In the genomic region with DNA sequence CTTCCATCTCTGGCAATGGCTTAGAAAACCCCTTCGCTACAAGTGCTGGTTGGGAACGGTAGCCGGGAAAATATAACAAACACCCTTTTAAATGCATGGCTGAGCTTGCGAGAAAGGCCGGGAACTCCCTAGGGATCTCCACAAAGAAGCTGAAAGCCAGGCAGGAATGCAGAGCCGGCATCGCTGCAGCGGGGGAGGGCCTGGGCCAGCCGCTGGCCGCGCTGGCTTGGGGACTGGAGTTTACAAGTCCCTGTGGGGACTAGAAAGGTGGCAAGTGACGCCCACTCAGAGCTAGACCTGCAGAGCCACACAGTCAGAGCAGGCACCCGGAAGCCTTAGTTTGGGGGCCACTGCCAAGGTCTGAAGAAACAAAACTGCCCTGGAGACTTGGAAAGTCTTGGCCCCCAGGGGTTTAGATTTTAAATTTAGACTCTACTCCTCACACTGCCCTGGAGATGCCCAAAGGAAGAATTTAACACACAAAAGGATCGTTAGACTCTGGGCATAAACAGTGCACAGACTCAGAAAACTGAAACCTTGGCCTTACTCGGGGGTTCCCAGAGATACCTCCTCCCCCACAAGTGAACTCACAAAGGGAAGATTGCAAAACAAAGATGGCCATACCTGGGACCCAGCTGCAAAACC, we compare ENCODE assay signal across 8 mouse cellular contexts. TPM values are rescaled to one million over a fixed set of nuclear protein-coding genes. Genes with fewer than 3 reads are reported as not detected.
DNase-seq lines count a peak whose midpoint lies in the region; ATAC-seq lines count a peak whose summit lies in the region.

No protein-coding gene starts in this region.

- WGBS in heart, embryonic 13.5 days: 10% methylated on average over 15 of the region's 15 CpGs
- 2% methylated on average over 15 of the region's 15 CpGs for WGBS in kidney, embryonic 14.5 days
- WGBS in midbrain, embryonic 14.5 days: under 1% methylated on average over 15 of the region's 15 CpGs

- no peak for ATAC-seq in heart, embryonic 13.5 days (ENCODE audit: extremely low read depth, insufficient number of reproducible peaks, low FRiP score, low TSS enrichment)
- ATAC-seq in kidney, embryonic 14.5 days (ENCODE audit: low FRiP score, low TSS enrichment): peak; percentile 80
- peak; percentile 63 for ATAC-seq in midbrain, embryonic 14.5 days (ENCODE audit: low FRiP score, low TSS enrichment)

- peak overlapping the region; percentile 87 for H3K27ac ChIP-seq in heart, embryonic 13.5 days (replicated peaks)
- H3K27ac ChIP-seq in kidney, embryonic 14.5 days (ENCODE audit: low read depth, low read length): peak overlapping the region; percentile 92
- H3K27ac ChIP-seq in midbrain, embryonic 14.5 days (replicated peaks; ENCODE audit: low read depth, low read length): peak overlapping the region; percentile 89

- H3K9ac ChIP-seq in heart, embryonic 13.5 days: peak overlapping the region; percentile 71
- H3K9ac ChIP-seq in kidney, embryonic 14.5 days (ENCODE audit: low read depth, low read length): 0 out of 2 replicates have a peak overlapping the region, but pooled peaks have one; percentile 23
- H3K9ac ChIP-seq in midbrain, embryonic 14.5 days (replicated peaks; ENCODE audit: low read length): peak overlapping the region; percentile 30; the same call in 1 of the 2 replicates

- H3K4me3 ChIP-seq in heart, embryonic 13.5 days: no peak overlapping the region
- no peak overlapping the region for H3K4me3 ChIP-seq in kidney, embryonic 14.5 days (ENCODE audit: low read length)
- H3K4me3 ChIP-seq in midbrain, embryonic 14.5 days (replicated peaks; ENCODE audit: low read depth, low read length): no peak overlapping the region

- peaks cover 29% of the 10 kb centered on the region for H3K4me1 ChIP-seq in heart, embryonic 13.5 days
- peaks cover 25% of the 10 kb centered on the region for H3K4me1 ChIP-seq in kidney, embryonic 14.5 days (ENCODE audit: control insufficient read depth, insufficient read depth, low read length)
- peaks cover 17% of the 10 kb centered on the region for H3K4me1 ChIP-seq in midbrain, embryonic 14.5 days (ENCODE audit: control insufficient read depth, insufficient read depth, low read length)

- peak; percentile 43 for DNase-seq in layer of hippocampus, adult 11-12 months (ENCODE audit: low spot score)
- no peak for DNase-seq in layer of hippocampus, adult 8-10 months (ENCODE audit: low spot score in 2 of 2)
- DNase-seq in embryo, embryonic 9.5 days (ENCODE audit: extremely low spot score): peak; percentile 86
- DNase-seq in midbrain, embryonic 14.5 days: peak; percentile 90
- DNase-seq in urinary bladder, postnatal 10 days (ENCODE audit: low spot score): no peak
- no peak for DNase-seq in frontal cortex, postnatal 14 days (ENCODE audit: low spot score in 2 of 2)

- no peaks in the 10 kb centered on the region for H3K9me3 ChIP-seq in heart, embryonic 13.5 days
- peaks cover 7% of the 10 kb centered on the region for H3K9me3 ChIP-seq in kidney, embryonic 14.5 days (ENCODE audit: control insufficient read depth, low read length)
- no peaks in the 10 kb centered on the region for H3K9me3 ChIP-seq in midbrain, embryonic 14.5 days (ENCODE audit: control insufficient read depth, low read length)

- no peaks in the 10 kb centered on the region for H3K27me3 ChIP-seq in heart, embryonic 13.5 days (replicated peaks)
- no peaks in the 10 kb centered on the region for H3K27me3 ChIP-seq in kidney, embryonic 14.5 days (ENCODE audit: control insufficient read depth, insufficient read depth, low read length)
- no peaks in the 10 kb centered on the region for H3K27me3 ChIP-seq in midbrain, embryonic 14.5 days (ENCODE audit: control insufficient read depth, insufficient read depth, low read length)

- H3K4me2 ChIP-seq in heart, embryonic 13.5 days: peak overlapping the region; percentile 48
- no peak overlapping the region for H3K4me2 ChIP-seq in kidney, embryonic 14.5 days (replicated peaks; ENCODE audit: low read depth, low read length)
- H3K4me2 ChIP-seq in midbrain, embryonic 14.5 days (ENCODE audit: low read length): peak overlapping the region; percentile 41

- no peaks in the 10 kb centered on the region for H3K36me3 ChIP-seq in heart, embryonic 13.5 days
- H3K36me3 ChIP-seq in kidney, embryonic 14.5 days (ENCODE audit: control insufficient read depth, insufficient read depth, low read length): no peaks in the 10 kb centered on the region
- H3K36me3 ChIP-seq in midbrain, embryonic 14.5 days (ENCODE audit: control insufficient read depth, insufficient read depth, low read length): no peaks in the 10 kb centered on the region

RNA-seq across cellular contexts. Expression of gene 1700001O22Rik, which starts 59.4 kb away (rescaled TPM):
- total RNA-seq in layer of hippocampus, adult 8-10 months (2022): 10 to 100 TPM in 1 of 4 experiments, 1 to 10 TPM in 3; 6.1 to 12.4 (median 7.1) TPM
- 1.7 and 2.1 TPM in 2 replicates for polyA plus RNA-seq in heart, embryonic 13.5 days (2015; fragmentation: Nextera tagmentation; extraction: Ambion mirVana)
- polyA plus RNA-seq in kidney, embryonic 14.5 days (2014; fragmentation: Nextera tagmentation; extraction: Ambion mirVana): 3.8 and 4.2 TPM in 2 replicates
- polyA plus RNA-seq in midbrain, embryonic 14.5 days (2014; fragmentation: Nextera tagmentation; extraction: Ambion mirVana): 0.87 and 1.0 TPM in 2 replicates

Comparison
In these comparisons a context has a peak if more than half of its experiments do, and no peak if none do; other contexts are left out.
1. DNase-seq: peak in layer of hippocampus, adult 11-12 months (single experiment), embryo, embryonic 9.5 days (single experiment) and midbrain, embryonic 14.5 days (single experiment); none in layer of hippocampus, adult 8-10 months (0 of 2), urinary bladder, postnatal 10 days (single experiment) and frontal cortex, postnatal 14 days (0 of 2).
2. Peak in every context shown above with its lines, with median percentiles within 50 percentile points of each other: H3K27ac ChIP-seq and H3K9ac ChIP-seq.